Mouse (Mus musculus): ENCODE results near the gene Zfp574. TPM values are rescaled to one million over a fixed set of nuclear protein-coding genes. Genes with fewer than 3 reads are reported as not detected.

Zfp574 gene
- polyA plus RNA-seq (2012; rRNA removed; ENCODE audit: low replicate concordance) = 34.5 and 39.7 TPM in 2 replicates

DNA sequence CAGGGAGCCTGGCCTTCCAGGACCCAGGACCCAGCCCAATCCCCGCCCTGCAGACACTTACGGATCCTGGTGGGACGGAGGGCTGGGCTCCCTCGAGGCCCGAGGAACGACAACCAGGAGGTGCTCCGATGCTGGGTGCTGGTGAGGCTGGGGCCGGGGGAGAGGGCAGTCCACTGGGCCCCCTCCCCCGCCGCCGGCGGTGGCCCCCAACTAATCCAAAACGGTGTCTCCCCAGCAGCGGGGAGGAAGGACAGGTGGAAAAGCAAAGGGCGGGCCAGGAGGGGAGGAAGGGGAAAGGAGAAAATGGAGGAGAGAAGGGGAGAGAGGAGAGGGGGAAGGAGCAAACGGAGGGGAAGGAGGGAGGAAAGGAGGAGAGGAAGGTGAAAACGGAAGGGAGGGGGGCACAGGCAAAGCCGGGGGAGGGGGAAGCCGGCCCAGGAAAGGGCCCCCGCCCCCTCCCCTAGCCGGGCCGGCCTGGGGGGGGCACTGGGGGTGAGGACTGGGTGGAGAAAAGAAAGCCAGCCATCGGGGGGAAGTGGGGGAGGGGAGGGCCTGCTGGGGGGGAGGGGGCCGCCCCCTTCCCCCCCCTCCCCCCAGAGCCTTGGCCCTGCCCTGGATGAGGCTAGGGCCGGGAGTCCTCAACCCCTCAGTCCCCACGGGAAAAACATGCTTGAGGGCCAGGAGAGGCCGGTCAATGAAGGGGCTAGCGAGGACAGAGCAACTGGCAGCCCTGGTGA lies at the start of gene Zfp574, which contains the start of gene Grik5:
TSS of gene Zfp574 (plus strand) at position 589 of the 737 bp plus-strand sequence.
TSS of gene Grik5 (minus strand) at position 368 of the 737 bp plus-strand sequence.

Other genes starting within 250 kb of the Zfp574 start
- 0.31 TPM in 1 of 2 replicates, not detected in the other for gene Gm9844, start 210.4 kb upstream of the Zfp574 start, polyA plus RNA-seq (2012; rRNA removed; ENCODE audit: low replicate concordance)
- gene Lypd4, start 202.6 kb upstream of the Zfp574 start, polyA plus RNA-seq (2012; rRNA removed; ENCODE audit: low replicate concordance) = not detected in 2 replicates
- not detected in 2 replicates for gene Dmrtc2, start 202.5 kb upstream of the Zfp574 start, polyA plus RNA-seq (2012; rRNA removed; ENCODE audit: low replicate concordance)
- gene Rps19, start 188.2 kb upstream of the Zfp574 start, polyA plus RNA-seq (2012; rRNA removed; ENCODE audit: low replicate concordance) = 315 and 337 TPM in 2 replicates
- gene Cd79a, start 175.2 kb upstream of the Zfp574 start, polyA plus RNA-seq (2012; rRNA removed; ENCODE audit: low replicate concordance) = 31.8 and 52.6 TPM in 2 replicates
- gene Arhgef1, start 169.7 kb upstream of the Zfp574 start, polyA plus RNA-seq (2012; rRNA removed; ENCODE audit: low replicate concordance) = 128 and 140 TPM in 2 replicates
- not detected in 2 replicates for gene Gm4881, start 128.1 kb upstream of the Zfp574 start, polyA plus RNA-seq (2012; rRNA removed; ENCODE audit: low replicate concordance)
- 244 and 287 TPM in 2 replicates for gene Rabac1, start 99.8 kb upstream of the Zfp574 start, polyA plus RNA-seq (2012; rRNA removed; ENCODE audit: low replicate concordance)
- gene Atp1a3, start 66.6 kb upstream of the Zfp574 start, polyA plus RNA-seq (2012; rRNA removed; ENCODE audit: low replicate concordance) = 1.6 and 4.1 TPM in 2 replicates
- 19.8 and 24.4 TPM in 2 replicates for gene Grik5, start 221 bp upstream of the Zfp574 start, polyA plus RNA-seq (2012; rRNA removed; ENCODE audit: low replicate concordance)
- gene Pou2f2, start 107.2 kb downstream of the Zfp574 start, polyA plus RNA-seq (2012; rRNA removed; ENCODE audit: low replicate concordance) = 1.8 and 3.3 TPM in 2 replicates
- 45.9 and 104 TPM in 2 replicates for gene Dedd2, start 148.0 kb downstream of the Zfp574 start, polyA plus RNA-seq (2012; rRNA removed; ENCODE audit: low replicate concordance)
- 6.1 and 7.0 TPM in 2 replicates for gene Zfp526, start 148.9 kb downstream of the Zfp574 start, polyA plus RNA-seq (2012; rRNA removed; ENCODE audit: low replicate concordance)
- gene Gsk3a, start 165.3 kb downstream of the Zfp574 start, polyA plus RNA-seq (2012; rRNA removed; ENCODE audit: low replicate concordance) = 141 and 179 TPM in 2 replicates
- gene Erf, start 178.2 kb downstream of the Zfp574 start, polyA plus RNA-seq (2012; rRNA removed; ENCODE audit: low replicate concordance) = 40.7 and 44.2 TPM in 2 replicates
- 54.5 and 62.2 TPM in 2 replicates for gene Cic, start 195.1 kb downstream of the Zfp574 start, polyA plus RNA-seq (2012; rRNA removed; ENCODE audit: low replicate concordance)
- 86.5 and 148 TPM in 2 replicates for gene Pafah1b3, start 225.4 kb downstream of the Zfp574 start, polyA plus RNA-seq (2012; rRNA removed; ENCODE audit: low replicate concordance)
- gene Prr19, start 228.8 kb downstream of the Zfp574 start, polyA plus RNA-seq (2012; rRNA removed; ENCODE audit: low replicate concordance) = 0.07 TPM in 1 of 2 replicates, not detected in the other
- 0.64 and 1.5 TPM in 2 replicates for gene Tmem145, start 233.5 kb downstream of the Zfp574 start, polyA plus RNA-seq (2012; rRNA removed; ENCODE audit: low replicate concordance)
- gene Megf8, start 244.6 kb downstream of the Zfp574 start, polyA plus RNA-seq (2012; rRNA removed; ENCODE audit: low replicate concordance) = 21.0 and 22.1 TPM in 2 replicates